Mouse (Mus musculus): ENCODE measurements around the gene Mlxipl.

GRCm38 (mm10) chr5:135183131-135183861 lies 93.6 kb downstream of the Mlxipl start:
- TF ChIP-seq EP300 (IDR thresholded peaks at IDR 0.05; ENCODE audit: insufficient read depth, low read depth, low read length) (no peak), POLR2A (IDR thresholded peaks at IDR 0.05; ENCODE audit: insufficient read depth, low read depth, low read length) (no peak)
